Mouse (Mus musculus) megakaryocyte, embryonic 14.5 days (primary cell): Measurements from ENCODE around the gene Slc1a2.

ENCODE experiments used
- FLI1 ChIP-seq: IDR thresholded peaks from 2 replicates; pipeline ENCODE4 v1.6.1; 2012; ENCODE audit warnings: low read length, inconsistent platforms, mixed read lengths
- GATA1 ChIP-seq: IDR thresholded peaks from 3 replicates; pipeline ENCODE4 v1.6.1; 2012; ENCODE audit warnings: mixed read lengths, low read length, inconsistent platforms, borderline replicate concordance

DNA sequence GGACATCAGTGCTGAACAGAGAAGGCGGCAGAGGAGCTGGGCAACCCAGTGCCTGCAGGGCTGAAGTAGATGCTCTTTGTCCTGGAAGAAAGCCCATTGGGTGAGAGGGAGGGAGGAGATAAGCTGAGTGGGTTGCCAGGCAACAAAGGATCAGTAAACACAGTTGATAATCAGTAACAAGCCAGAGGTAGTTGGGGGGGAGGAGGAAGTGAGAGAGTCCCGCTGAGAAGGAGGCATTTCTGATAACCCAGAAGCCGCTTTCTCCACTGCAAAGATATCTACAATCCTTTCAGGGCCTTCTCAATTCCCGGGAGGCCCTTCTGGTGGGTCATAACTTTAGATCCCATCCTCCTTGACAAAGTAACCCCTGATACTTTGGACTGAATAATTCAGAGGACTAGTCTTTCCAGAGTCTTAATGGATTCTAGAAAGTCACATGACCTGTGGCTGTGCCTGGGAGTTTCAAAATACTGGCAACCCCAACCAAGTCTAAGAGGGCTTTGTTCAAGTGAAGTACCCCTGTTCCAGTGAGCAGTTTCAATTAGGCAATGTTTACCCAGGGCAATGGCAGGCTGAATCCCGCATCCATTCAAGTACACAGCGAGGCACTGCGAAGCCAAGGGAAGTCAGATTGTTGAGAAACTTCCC is 86.9 kb downstream of the Slc1a2 start:
- TF ChIP-seq GATA1 (no peak), FLI1 (no peak)
